Mouse (Mus musculus) megakaryocyte-erythroid progenitor cell, adult 5-6 weeks (primary cell): ENCODE measurements at regions not wholly inside any gene's neighbourhood (a gene's known extent, or its start where the extent isn't known, plus 50 kb on each side); places are given as distances from the start of the nearest gene placed in this dataset.

Experiments used
- ATAC-seq: replicated peaks from 2 replicates; pipeline ENCODE4 v1.8.0; 2016; ENCODE audit warnings: mild to moderate bottlenecking, inconsistent platforms; ENCODE audit not compliant: severe bottlenecking, poor library complexity, low FRiP score, low TSS enrichment

- no peak for ATAC-seq
Measured at GRCm38 (mm10) chr14:73931095-73931494, 270.1 kb downstream of the Gm21750 start.

- ATAC-seq: no peak
Measured at GRCm38 (mm10) chr14:73947316-73947715, 286.3 kb downstream of the Gm21750 start.

GRCm38 (mm10) chr14:73952511-73952910 is 291.5 kb downstream of the Gm21750 start:
- no peak for ATAC-seq

- ATAC-seq: no peak
Measured at GRCm38 (mm10) chr14:73978694-73979093, 317.7 kb downstream of the Gm21750 start.

- no peak for ATAC-seq
Measured at GRCm38 (mm10) chr14:73996229-73996628, 335.2 kb downstream of the Gm21750 start.

- no peak for ATAC-seq
Measured at GRCm38 (mm10) chr14:73997796-73998195, 336.8 kb downstream of the Gm21750 start.

GRCm38 (mm10) chr14:73999409-73999909 is 338.4 kb downstream of the Gm21750 start:
- no peak for ATAC-seq

GRCm38 (mm10) chr14:74006911-74007310 is 345.9 kb downstream of the Gm21750 start:
- ATAC-seq: no peak

- ATAC-seq: no peak
Measured at GRCm38 (mm10) chr14:74011555-74011954, 350.5 kb downstream of the Gm21750 start.

GRCm38 (mm10) chr14:74019421-74019820 is 358.4 kb downstream of the Gm21750 start:
- no peak for ATAC-seq

- no peak for ATAC-seq
Measured at GRCm38 (mm10) chr14:74047009-74047694, 386.1 kb downstream of the Gm21750 start.

- no peak for ATAC-seq
Measured at GRCm38 (mm10) chr14:74047695-74048280, 386.8 kb downstream of the Gm21750 start.

- ATAC-seq: no peak
Measured at GRCm38 (mm10) chr14:74048386-74048785, 387.4 kb downstream of the Gm21750 start.

GRCm38 (mm10) chr14:74066051-74066450 is 405.0 kb downstream of the Gm21750 start:
- ATAC-seq: no peak

GRCm38 (mm10) chr14:74093016-74093415 is 432.0 kb downstream of the Gm21750 start:
- no peak for ATAC-seq

GRCm38 (mm10) chr14:74099696-74100095 is 438.7 kb downstream of the Gm21750 start:
- ATAC-seq: no peak

- ATAC-seq: no peak
Measured at GRCm38 (mm10) chr14:74112603-74113002, 451.6 kb downstream of the Gm21750 start.

GRCm38 (mm10) chr14:74113116-74113515 is 452.1 kb downstream of the Gm21750 start:
- no peak for ATAC-seq

GRCm38 (mm10) chr14:74113556-74113955 is 452.5 kb downstream of the Gm21750 start:
- ATAC-seq: no peak

- no peak for ATAC-seq
Measured at GRCm38 (mm10) chr14:74117686-74118085, 456.7 kb downstream of the Gm21750 start.

- ATAC-seq: no peak
Measured at GRCm38 (mm10) chr14:74145202-74145700, 484.2 kb downstream of the Gm21750 start.
